Mouse (Mus musculus) forebrain, postnatal 0 days (tissue): ENCODE results near the gene Vmn1r55. TPM values are rescaled to one million over a fixed set of nuclear protein-coding genes. Genes with fewer than 3 reads are reported as not detected.
A peak's percentile ranks its signal among the peaks of the same experiment; 100 is the strongest.

Source experiments
- ATAC-seq: fragments of 200-750 bp; cut with Nextera tagmentation; 2 replicates; pipeline ENCODE4 v1.8.0; 2017; ENCODE audit warnings: mild to moderate bottlenecking, moderate library complexity
- DNase-seq: peaks from one replicate; pipeline ENCODE4 v3.0.0-alpha.2; 2015
- H3K27ac ChIP-seq: fragments of 300-500 bp; sonication (generic); 2 replicates; pipeline ENCODE4 v1.5.1; 2014; ENCODE audit warnings: low read depth, mild to moderate bottlenecking, antibody characterized with exemption, low read length, moderate library complexity, mixed read lengths
- H3K27me3 ChIP-seq: fragments of 300-500 bp; sonication (generic); 2 replicates; pipeline ENCODE4 v1.6.1; 2014; ENCODE audit warnings: mild to moderate bottlenecking, low read length, mixed read lengths; ENCODE audit not compliant: insufficient read depth
- H3K36me3 ChIP-seq: fragments of 300-500 bp; sonication (generic); 2 replicates; pipeline ENCODE4 v1.6.1; 2014; ENCODE audit warnings: mild to moderate bottlenecking, moderate library complexity; ENCODE audit not compliant: insufficient read depth
- H3K4me1 ChIP-seq: fragments of 300-500 bp; sonication (generic); 2 replicates; pipeline ENCODE4 v1.6.1; 2014; ENCODE audit warnings: antibody characterized with exemption; ENCODE audit not compliant: insufficient read depth
- H3K4me2 ChIP-seq: fragments of 300-500 bp; sonication (generic); 2 replicates; pipeline ENCODE4 v1.6.1; 2014; ENCODE audit warnings: low read depth, mild to moderate bottlenecking, moderate library complexity
- H3K4me3 ChIP-seq: fragments of 300-500 bp; sonication (generic); 2 replicates; pipeline ENCODE4 v1.5.1; 2014; ENCODE audit warnings: low read depth, low read length, mixed read lengths
- H3K9ac ChIP-seq: fragments of 300-500 bp; sonication (generic); 2 replicates; pipeline ENCODE4 v1.6.1; 2014; ENCODE audit warnings: mild to moderate bottlenecking
- H3K9me3 ChIP-seq: fragments of 300-500 bp; sonication (generic); 2 replicates; pipeline ENCODE4 v1.6.1; 2016; ENCODE audit warnings: low read length
- CTCF ChIP-seq: sonication (generic); IDR thresholded peaks from 2 replicates; pipeline ENCODE4 v1.5.1; 2016; ENCODE audit warnings: antibody characterized with exemption, control low read depth, low read depth
- WGBS: fragments of 180-500 bp; shearing (Covaris S2); extraction: QIAGEN DNeasy Blood & Tissue Kit; methylation state at CpG from one replicate; pipeline ENCODE4 v1.1.7; 2014; 5-methylcytosine and 5-hydroxymethylcytosine counted together
- polyA plus RNA-seq: library from polyadenylated mRNA; unstranded; fragments of >200 nt; fragmentation: Nextera tagmentation; extraction: Ambion mirVana; gene quantifications from 2 replicates; pipeline ENCODE4 v1.2.1, GENCODE M21; 2015
- total RNA-seq: library from RNA; depleted of rRNA; stranded (reverse); fragments of >200 nt; gene quantifications from 2 replicates; pipeline ENCODE4 v1.2.3, GENCODE M21; 2014

Gene Vmn1r55
- total and polyA plus RNA-seq, 2 experiments from 2014 or later, result not detected

DNA sequence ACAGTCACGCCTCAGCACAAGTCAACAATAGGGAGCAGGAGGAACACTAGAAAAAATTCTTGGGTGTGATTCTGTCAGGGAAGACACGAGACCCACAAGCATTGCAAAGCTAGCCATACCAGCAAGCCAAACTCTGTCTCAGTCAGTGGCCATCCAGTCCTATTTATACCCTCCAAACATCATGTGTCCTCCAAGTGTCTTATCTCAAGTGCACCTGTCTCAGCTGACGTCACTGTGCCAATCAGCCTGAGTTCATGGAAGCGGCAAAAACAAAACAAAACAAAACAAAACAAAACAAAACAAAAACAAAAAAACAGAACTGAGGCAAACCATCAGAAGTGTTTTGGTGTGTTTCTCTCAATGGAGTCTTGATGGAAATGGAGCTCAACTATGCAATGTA lies 41.2 kb downstream of the Vmn1r55 start:
- Histone ChIP-seq H3K9me3 (no peaks in the 10 kb centered on the region), H3K4me2 (no peak overlapping the region), H3K36me3 (no peaks in the 10 kb centered on the region), H3K4me3 (no peak overlapping the region), H3K4me1 (no peaks in the 10 kb centered on the region), H3K27me3 (no peaks in the 10 kb centered on the region), H3K27ac (no peak overlapping the region), H3K9ac (no peak overlapping the region)
- WGBS, result 75% methylated on average over 4 of the region's 4 CpGs
- no peak for TF ChIP-seq CTCF
- no peak for ATAC-seq
- no peak for DNase-seq

- WGBS, result 89% methylated on average over 2 of the region's 2 CpGs
- DNase-seq (no peak), ATAC-seq (no peak)
- no peak overlapping the region for H3K4me2 ChIP-seq
- H3K36me3 ChIP-seq, result peaks cover 16% of the 10 kb centered on the region
- H3K4me1 ChIP-seq, result no peaks in the 10 kb centered on the region
- H3K27ac ChIP-seq, result no peak overlapping the region
- no peak overlapping the region for H3K4me3 ChIP-seq
- H3K9ac ChIP-seq, result no peak overlapping the region
- H3K9me3 ChIP-seq, result no peaks in the 10 kb centered on the region
- H3K27me3 ChIP-seq, result no peaks in the 10 kb centered on the region
- TF ChIP-seq CTCF, result no peak
Measured at GRCm38 (mm10) chr7:5102564-5102963, 46.9 kb downstream of the Vmn1r55 start.

DNA sequence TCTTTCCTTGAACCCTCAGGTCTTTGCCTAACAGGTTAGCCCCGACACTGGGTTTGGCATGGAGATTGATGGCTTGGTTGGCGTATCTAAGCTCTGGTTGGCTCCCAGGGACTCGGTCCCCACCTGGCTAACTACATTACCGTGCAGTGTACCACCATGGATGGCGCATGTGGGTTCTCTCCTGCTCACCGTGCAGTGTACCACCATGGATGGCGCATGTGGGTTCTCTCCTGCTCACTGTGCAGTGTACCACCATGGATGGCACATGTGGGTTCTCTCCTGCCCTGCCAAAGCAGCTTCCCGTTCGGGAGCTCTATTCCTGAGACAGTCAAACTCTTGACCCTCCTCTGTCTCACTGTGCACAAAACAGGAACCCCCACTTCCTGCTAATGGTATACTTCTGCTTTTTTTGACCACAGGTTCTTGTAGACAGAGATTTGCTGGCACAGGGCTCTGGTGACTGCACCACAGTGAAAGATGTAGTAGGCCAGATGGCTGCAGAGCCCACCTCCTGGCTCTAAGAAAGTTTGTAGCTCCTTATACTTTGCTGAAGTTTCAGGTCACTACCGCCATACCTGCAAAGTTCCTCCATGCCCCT lies 48.3 kb downstream of the Vmn1r55 start:
- DNase-seq (no peak), ATAC-seq (no peak)
- no peak for TF ChIP-seq CTCF
- H3K4me1 ChIP-seq, result no peaks in the 10 kb centered on the region
- H3K36me3 ChIP-seq, result peaks cover 29% of the 10 kb centered on the region
- no peak overlapping the region for H3K9ac ChIP-seq
- no peak overlapping the region for H3K4me3 ChIP-seq
- no peaks in the 10 kb centered on the region for H3K27me3 ChIP-seq
- 95% methylated on average over 10 of the region's 10 CpGs for WGBS
- H3K27ac ChIP-seq, result no peak overlapping the region
- no peaks in the 10 kb centered on the region for H3K9me3 ChIP-seq
- H3K4me2 ChIP-seq, result no peak overlapping the region

DNA sequence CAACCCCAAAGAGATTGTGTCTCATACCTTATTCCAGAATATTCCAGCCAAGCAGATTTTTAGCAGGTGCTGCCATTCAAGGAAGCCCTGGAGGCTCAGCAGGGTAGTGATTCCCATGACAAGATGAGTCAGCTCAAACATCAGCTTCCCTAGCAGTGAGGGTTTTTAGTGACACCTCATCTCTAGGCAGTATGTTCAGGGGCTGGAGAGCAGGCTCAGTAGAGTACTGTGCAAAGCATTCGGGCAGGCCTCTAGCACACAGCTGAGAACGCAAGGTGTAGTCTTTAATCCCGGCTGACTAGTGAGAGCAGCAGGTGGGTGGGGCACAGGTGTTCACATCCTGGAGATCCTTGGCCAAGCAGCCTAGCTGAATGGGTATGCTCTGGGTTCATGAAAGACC lies 49.7 kb downstream of the Vmn1r55 start:
- Histone ChIP-seq H3K9ac (no peak overlapping the region), H3K4me3 (no peak overlapping the region), H3K27ac (no peak overlapping the region), H3K36me3 (peaks cover 42% of the 10 kb centered on the region), H3K27me3 (no peaks in the 10 kb centered on the region), H3K9me3 (no peaks in the 10 kb centered on the region), H3K4me1 (no peaks in the 10 kb centered on the region), H3K4me2 (no peak overlapping the region)
- ATAC-seq, result peak; percentile 26; the same call in 1 of the 2 replicates
- WGBS, result 89% methylated on average over 3 of the region's 3 CpGs
- no peak for DNase-seq
- no peak for TF ChIP-seq CTCF

GRCm38 (mm10) chr7:5098769-5099168 lies 50.7 kb downstream of the Vmn1r55 start:
- no peaks in the 10 kb centered on the region for H3K4me1 ChIP-seq
- ATAC-seq, result no peak
- no peak overlapping the region for H3K9ac ChIP-seq
- no peaks in the 10 kb centered on the region for H3K9me3 ChIP-seq
- no peaks in the 10 kb centered on the region for H3K27me3 ChIP-seq
- 95% methylated on average over 5 of the region's 5 CpGs for WGBS
- no peak overlapping the region for H3K27ac ChIP-seq
- TF ChIP-seq CTCF, result no peak
- no peak overlapping the region for H3K4me2 ChIP-seq
- no peak overlapping the region for H3K4me3 ChIP-seq
- peaks cover 51% of the 10 kb centered on the region for H3K36me3 ChIP-seq
- no peak for DNase-seq

DNA sequence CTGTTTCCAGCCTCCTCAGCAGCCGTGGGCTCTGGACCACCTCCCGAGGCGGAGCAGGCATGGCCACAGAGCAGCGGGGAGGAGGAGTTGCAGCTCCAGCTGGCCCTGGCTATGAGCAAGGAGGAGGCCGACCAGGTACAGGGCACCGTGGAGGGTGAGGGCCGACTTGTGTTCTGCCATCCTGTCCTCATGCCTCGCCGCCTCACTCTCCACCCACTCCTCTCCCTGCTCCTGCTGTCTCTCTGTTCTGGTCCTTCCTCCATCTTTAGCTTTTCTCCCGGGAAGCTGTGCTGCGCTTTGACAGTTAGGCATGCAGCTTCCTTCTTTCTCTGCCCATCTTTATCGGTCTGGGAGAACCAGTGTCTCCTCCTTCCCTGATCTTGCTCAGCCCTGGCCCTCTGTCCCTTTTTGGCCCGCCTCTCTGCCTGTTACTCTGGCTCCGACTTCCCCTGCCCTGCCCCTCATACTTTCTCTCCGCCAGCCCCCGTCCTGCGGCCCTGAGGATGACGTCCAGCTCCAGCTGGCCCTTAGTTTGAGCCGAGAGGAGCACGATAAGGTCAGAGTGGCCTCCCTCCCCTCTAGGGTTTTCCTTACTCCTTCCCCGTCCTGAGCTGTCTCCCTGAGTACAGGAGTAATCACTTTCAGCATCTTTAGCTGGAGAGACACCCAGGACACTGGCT lies 56.5 kb downstream of the Vmn1r55 start:
- H3K9ac ChIP-seq, result no peak overlapping the region
- no peak for TF ChIP-seq CTCF
- no peaks in the 10 kb centered on the region for H3K4me1 ChIP-seq
- WGBS, result 85% methylated on average over 21 of the region's 21 CpGs
- H3K4me2 ChIP-seq, result no peak overlapping the region
- H3K4me3 ChIP-seq, result no peak overlapping the region
- H3K9me3 ChIP-seq, result no peaks in the 10 kb centered on the region
- H3K27me3 ChIP-seq, result no peaks in the 10 kb centered on the region
- peaks cover 73% of the 10 kb centered on the region for H3K36me3 ChIP-seq
- DNase-seq (no peak), ATAC-seq (no peak)
- no peak overlapping the region for H3K27ac ChIP-seq

DNA sequence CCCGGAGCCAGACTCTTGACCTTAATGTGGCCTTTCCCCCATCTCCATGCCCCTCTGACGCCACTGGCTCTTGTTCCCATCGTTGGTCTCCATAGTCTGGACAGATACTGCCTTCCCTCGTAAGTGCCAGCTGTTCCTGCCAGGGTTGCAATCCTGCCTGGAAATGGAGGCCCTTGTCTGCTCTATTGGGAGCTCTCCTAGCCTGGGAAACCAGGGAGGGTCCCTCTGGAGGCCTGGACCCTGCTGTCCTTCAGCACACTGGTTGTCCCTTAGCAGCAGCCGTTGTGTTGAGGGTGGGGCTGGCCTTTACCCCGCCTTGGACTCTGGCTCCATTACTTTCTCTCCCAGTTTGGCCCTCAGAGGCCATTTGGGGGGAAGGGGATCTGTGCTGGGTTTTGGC lies 57.1 kb downstream of the Vmn1r55 start:
- Histone ChIP-seq H3K4me2 (no peak overlapping the region), H3K9me3 (no peaks in the 10 kb centered on the region), H3K4me1 (no peaks in the 10 kb centered on the region), H3K36me3 (peaks cover 67% of the 10 kb centered on the region), H3K27me3 (no peaks in the 10 kb centered on the region), H3K4me3 (no peak overlapping the region), H3K9ac (no peak overlapping the region), H3K27ac (no peak overlapping the region)
- no peak for ATAC-seq
- no peak for DNase-seq
- no peak for TF ChIP-seq CTCF
- 90% methylated on average over 6 of the region's 6 CpGs for WGBS
